Mouse (Mus musculus) forebrain, embryonic 14.5 days (tissue): ENCODE measurements around the gene Vmn2r96. TPM values are rescaled to one million over a fixed set of nuclear protein-coding genes. Genes with fewer than 3 reads are reported as not detected.
"Not testable (repeated sequence)": the region's sequence is repeated elsewhere in the genome, so short reads cannot be mapped to it uniquely, and the experiment has no call there.

ENCODE experiments used
- ATAC-seq: fragments of 200-750 bp; cut with Nextera tagmentation; 2 replicates; pipeline ENCODE4 v1.8.0; 2017; ENCODE audit warnings: mild to moderate bottlenecking, moderate library complexity
- DNase-seq: peaks from one replicate; pipeline ENCODE4 v3.0.0-alpha.2; 2015; ENCODE audit warnings: low spot score
- H3K27ac ChIP-seq: fragments of 300-500 bp; sonication (generic); 2 replicates; pipeline ENCODE4 v1.5.1; 2014; ENCODE audit warnings: low read depth, mild to moderate bottlenecking, control low read depth, low read length, moderate library complexity
- H3K27me3 ChIP-seq: fragments of 300-500 bp; sonication (generic); replicated peaks from 2 replicates; pipeline ENCODE4 v1.6.1; 2014; ENCODE audit warnings: low read length, control low read depth, mixed read lengths; ENCODE audit not compliant: control insufficient read depth, insufficient read depth
- H3K36me3 ChIP-seq: fragments of 300-500 bp; sonication (generic); 2 replicates; pipeline ENCODE4 v1.6.1; 2014; ENCODE audit warnings: low read length, control low read depth; ENCODE audit not compliant: control insufficient read depth, insufficient read depth
- H3K4me1 ChIP-seq: fragments of 300-500 bp; sonication (generic); 2 replicates; pipeline ENCODE4 v1.6.1; 2014; ENCODE audit warnings: antibody characterized with exemption, low read length, control low read depth; ENCODE audit not compliant: control insufficient read depth, insufficient read depth
- H3K4me2 ChIP-seq: fragments of 300-500 bp; sonication (generic); 2 replicates; pipeline ENCODE4 v1.6.1; 2014; ENCODE audit warnings: mild to moderate bottlenecking, control low read depth, low read length
- H3K4me3 ChIP-seq: fragments of 300-500 bp; sonication (generic); 2 replicates; pipeline ENCODE4 v1.5.1; 2014; ENCODE audit warnings: low read depth, low read length, control low read depth
- H3K9ac ChIP-seq: fragments of 300-500 bp; sonication (generic); 2 replicates; pipeline ENCODE4 v1.6.1; 2014; ENCODE audit warnings: mild to moderate bottlenecking, low read length, control low read depth, moderate library complexity
- H3K9me3 ChIP-seq: fragments of 300-500 bp; sonication (generic); replicated peaks from 2 replicates; pipeline ENCODE4 v1.6.1; 2016; ENCODE audit warnings: low read length, control low read depth, mixed read lengths; ENCODE audit not compliant: control insufficient read depth
- WGBS: fragments of 180-500 bp; shearing (Covaris S2); extraction: QIAGEN DNeasy Blood & Tissue Kit; methylation state at CpG from one replicate; pipeline ENCODE4 v1.1.7; 2014; 5-methylcytosine and 5-hydroxymethylcytosine counted together
- polyA plus RNA-seq: library from polyadenylated mRNA; unstranded; fragments of >200 nt; fragmentation: Nextera tagmentation; extraction: Ambion mirVana; gene quantifications from 2 replicates; pipeline ENCODE4 v1.2.1, GENCODE M21; 2014

Vmn2r96 gene
- polyA plus RNA-seq: not detected in 2 replicates

DNA sequence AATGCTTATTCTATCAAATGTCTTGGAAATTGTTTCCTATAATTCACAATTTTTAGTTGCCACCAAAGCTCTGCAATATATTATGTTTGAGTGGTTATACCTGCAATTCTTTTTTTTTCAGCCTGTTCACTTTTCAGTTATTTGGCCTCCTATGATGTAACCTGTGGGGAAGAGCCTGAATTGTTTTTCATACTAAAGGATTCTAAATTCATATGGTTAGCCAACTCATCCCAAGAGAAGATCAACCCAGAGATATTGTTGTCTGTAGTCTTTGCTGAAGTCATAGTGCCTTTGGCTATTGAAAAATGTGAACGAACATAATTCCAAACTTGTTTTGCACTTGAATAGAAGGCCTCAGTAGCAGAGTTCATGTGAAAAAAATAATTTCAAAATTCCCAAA lies at the start of gene Vmn2r96:
Gene Vmn2r96, plus strand, starts transcription at position 301 of the 400 bp plus-strand sequence.
- not testable (repeated sequence) for H3K27ac ChIP-seq, H3K4me2 ChIP-seq, H3K27me3 ChIP-seq, H3K36me3 ChIP-seq, ATAC-seq, DNase-seq, H3K4me1 ChIP-seq, H3K9ac ChIP-seq, H3K9me3 ChIP-seq, H3K4me3 ChIP-seq
- 81% methylated on average over 1 of the region's 1 CpGs for WGBS

DNA sequence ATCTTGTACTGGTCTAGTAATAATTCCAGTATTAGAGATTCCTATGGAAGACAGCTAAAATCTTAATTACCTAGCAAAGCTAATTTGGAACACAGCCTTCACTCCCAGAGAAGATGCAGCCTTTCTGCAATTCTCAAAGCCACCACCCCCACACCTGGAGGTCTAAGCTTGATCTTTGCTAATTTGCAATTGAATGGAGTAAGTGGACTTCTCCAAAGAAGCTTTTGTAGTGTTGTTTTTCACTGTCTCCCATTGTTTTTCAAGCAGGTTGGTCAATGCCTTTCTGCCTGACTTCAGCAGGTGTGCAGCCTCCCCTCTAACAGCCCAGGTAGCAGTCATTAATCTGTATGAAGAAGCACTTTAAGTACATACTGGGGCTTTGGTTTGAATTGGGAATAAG lies 49.6 kb upstream of the Vmn2r96 start:
- Histone ChIP-seq H3K27ac (no peak overlapping the region), H3K4me2 (no peak overlapping the region), H3K36me3 (no peaks in the 10 kb centered on the region), H3K9ac (no peak overlapping the region), H3K4me3 (no peak overlapping the region), H3K27me3 (no peaks in the 10 kb centered on the region), H3K4me1 (no peaks in the 10 kb centered on the region), H3K9me3 (peaks cover 26% of the 10 kb centered on the region)
- no peak for DNase-seq
- no peak for ATAC-seq

DNA sequence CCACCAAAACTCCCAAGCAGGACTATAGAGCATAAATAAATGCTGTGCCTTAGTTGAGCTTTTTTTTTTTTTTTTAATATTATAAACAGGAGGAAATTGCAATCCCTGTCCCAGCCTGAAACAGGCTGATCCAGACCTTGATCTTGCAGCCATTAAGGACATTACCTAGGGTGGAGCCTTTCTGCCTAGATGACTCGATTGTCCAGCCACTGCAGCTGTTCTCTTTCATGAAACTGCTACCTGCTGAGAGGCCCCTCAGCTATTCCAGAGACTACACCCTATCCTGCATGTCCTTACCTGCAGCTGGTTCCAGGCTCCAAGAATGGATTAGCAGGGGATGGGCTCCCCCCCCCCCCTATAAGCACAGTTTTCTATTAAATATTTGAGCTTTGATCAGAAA lies 49.0 kb upstream of the Vmn2r96 start:
- 67% methylated on average over 1 of the region's 1 CpGs for WGBS
- no peak overlapping the region for H3K9ac ChIP-seq
- ATAC-seq (no peak), DNase-seq (no peak)
- no peaks in the 10 kb centered on the region for H3K27me3 ChIP-seq
- no peaks in the 10 kb centered on the region for H3K36me3 ChIP-seq
- H3K27ac ChIP-seq: no peak overlapping the region
- H3K9me3 ChIP-seq: peaks cover 26% of the 10 kb centered on the region
- H3K4me2 ChIP-seq: no peak overlapping the region
- no peaks in the 10 kb centered on the region for H3K4me1 ChIP-seq
- no peak overlapping the region for H3K4me3 ChIP-seq

DNA sequence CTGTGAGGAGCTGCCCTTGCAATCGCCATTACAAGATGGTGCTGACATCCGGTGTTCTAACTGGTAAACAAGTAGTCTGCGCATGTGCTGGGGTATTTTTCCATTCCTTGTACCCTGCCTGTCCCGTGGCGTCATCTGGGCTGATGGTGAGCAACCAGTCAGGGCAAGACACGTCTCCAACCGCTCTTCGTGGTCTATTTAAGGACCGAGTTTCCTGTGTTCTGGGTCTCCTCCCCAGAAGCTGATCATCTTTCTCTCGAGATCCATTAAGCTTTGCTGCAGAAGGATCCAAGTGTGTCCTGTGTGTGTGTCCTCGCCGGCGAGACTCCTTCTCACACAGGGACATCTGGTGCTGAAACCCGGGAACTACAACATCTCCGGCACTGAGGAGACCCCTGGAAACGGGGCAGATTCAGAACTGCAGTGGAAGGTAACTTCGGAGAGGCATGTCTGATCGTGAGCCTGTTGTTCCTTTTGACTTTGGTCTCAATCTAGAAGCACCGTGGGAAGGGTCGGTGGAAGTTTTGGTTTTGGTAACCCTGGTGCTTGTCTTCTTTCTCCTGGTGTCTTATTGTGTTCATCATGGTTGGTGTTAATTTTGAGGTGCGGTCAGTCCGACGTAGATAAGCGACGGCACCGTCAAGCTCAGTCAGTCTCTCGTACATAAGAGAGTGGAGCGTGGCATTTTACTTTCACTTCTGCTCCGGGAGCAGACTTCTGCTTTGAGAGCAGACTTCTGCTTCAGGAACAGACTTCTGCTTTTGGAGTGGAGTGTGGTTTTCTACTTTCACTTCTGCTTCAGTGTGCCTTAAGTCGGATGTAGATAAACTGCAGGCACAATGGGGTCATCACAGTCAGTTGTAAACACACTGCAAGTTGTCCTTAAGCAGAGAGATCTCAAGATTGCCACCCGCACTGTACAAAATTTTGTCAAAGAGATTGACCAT lies 14.5 kb upstream of the Vmn2r96 start:
- H3K4me1 ChIP-seq, H3K4me3 ChIP-seq, H3K4me2 ChIP-seq, H3K9ac ChIP-seq, DNase-seq, H3K27me3 ChIP-seq, H3K36me3 ChIP-seq, H3K27ac ChIP-seq, ATAC-seq: not testable (repeated sequence)
- 90% methylated on average over 31 of the region's 31 CpGs for whole genome bisulfite sequencing
- H3K9me3 ChIP-seq: peaks cover 15% of the 10 kb centered on the region

DNA sequence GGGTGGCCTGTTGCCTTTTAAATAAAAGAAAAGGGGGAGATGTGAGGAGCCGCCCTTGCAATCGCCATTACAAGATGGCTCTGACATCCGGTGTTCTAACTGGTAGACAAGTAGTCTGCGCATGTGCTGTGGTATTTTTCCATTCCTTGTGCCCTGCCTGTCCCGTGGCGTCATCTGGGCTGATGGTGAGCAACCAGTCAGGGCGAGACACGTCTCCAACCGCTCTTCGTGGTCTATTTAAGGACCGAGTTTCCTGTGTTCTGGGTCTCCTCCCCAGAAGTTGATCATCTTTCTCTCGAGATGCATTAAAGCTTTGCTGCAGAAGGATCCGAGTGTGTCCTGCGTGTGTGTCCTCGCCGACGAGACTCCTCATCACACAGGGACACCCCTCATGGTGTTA lies 6.8 kb upstream of the Vmn2r96 start:
- not testable (repeated sequence) for H3K27ac ChIP-seq, H3K4me2 ChIP-seq, H3K4me3 ChIP-seq, ATAC-seq, H3K36me3 ChIP-seq, H3K27me3 ChIP-seq, H3K9ac ChIP-seq, DNase-seq, H3K9me3 ChIP-seq, H3K4me1 ChIP-seq
- 93% methylated on average over 17 of the region's 17 CpGs for WGBS

DNA sequence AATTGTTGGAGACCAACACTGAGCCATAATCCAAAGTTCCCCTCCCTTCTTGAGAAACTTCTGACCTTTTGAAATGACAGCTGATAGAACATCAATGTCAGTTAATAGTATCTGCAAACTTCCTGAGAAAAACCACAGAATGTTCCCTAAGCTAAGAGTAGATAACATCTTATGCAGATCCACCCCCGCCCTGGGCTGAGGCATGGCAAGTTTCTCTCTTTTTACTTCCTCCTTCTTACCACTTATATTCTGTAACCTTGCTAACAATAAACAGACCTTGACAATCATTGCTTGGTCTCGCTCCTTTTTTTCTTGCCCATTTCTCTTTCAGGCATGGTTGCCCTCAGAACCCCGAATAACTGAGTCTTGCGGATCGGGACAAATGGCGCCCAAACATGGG lies 42.2 kb downstream of the Vmn2r96 start:
- not testable (repeated sequence) for H3K9ac ChIP-seq, H3K36me3 ChIP-seq, H3K4me3 ChIP-seq, H3K27ac ChIP-seq, DNase-seq, ATAC-seq, H3K4me2 ChIP-seq, H3K27me3 ChIP-seq, H3K4me1 ChIP-seq
- H3K9me3 ChIP-seq: peaks cover 13% of the 10 kb centered on the region
- 86% methylated on average over 6 of the region's 6 CpGs for WGBS

DNA sequence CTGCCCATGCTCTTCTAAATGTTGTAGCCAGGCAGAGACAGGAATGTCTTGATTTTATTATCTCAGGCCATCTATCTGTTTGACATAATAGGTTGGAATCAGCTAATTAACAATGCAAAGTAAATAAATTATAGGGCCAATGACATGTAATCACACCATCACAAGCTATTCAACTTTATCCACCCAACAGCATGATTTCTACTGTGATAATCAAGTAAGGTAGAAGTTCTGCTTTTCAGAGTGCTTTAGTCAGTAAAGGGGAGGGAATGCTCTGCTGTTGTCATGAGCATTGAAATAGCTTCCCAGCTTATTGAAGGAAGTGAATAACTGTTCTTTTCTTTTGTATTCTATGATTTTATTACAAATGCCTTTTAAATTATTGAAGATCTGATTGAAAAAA lies 53.6 kb downstream of the Vmn2r96 start:
- no peak for DNase-seq
- ATAC-seq: no peak
- no peak overlapping the region for H3K4me2 ChIP-seq
- no peak overlapping the region for H3K4me3 ChIP-seq
- H3K9me3 ChIP-seq: peaks cover 16% of the 10 kb centered on the region
- no peaks in the 10 kb centered on the region for H3K27me3 ChIP-seq
- no peak overlapping the region for H3K9ac ChIP-seq
- H3K36me3 ChIP-seq: no peaks in the 10 kb centered on the region
- H3K27ac ChIP-seq: no peak overlapping the region
- H3K4me1 ChIP-seq: no peaks in the 10 kb centered on the region

Other genes starting within 250 kb of the Vmn2r96 start
- gene Vmn2r95, start 149.1 kb upstream of the Vmn2r96 start, polyA plus RNA-seq: not detected in 2 replicates